Mouse (Mus musculus): ENCODE data around the gene Vti1b.

DNA sequence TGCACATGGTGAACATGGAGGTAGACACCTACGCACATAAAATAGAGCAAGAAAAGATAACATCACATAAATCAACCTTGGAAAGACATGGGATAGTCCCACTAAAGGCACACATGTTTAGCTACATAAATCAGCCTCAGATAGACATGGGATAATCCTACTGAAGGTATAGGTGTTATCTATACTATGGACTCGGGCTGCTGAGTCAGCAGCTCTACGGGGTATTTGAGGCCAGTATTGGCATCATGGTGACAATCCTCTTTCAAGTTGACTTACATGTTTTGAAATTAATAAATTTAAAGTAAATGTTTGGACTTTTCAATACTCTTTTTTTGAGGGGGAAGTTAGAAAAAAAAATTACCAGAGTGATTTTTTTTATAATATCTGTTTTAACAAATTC, 9.6 kb downstream of the Vti1b start:
- TF ChIP-seq CTCF (IDR thresholded peaks at IDR 0.05; ENCODE audit: borderline replicate concordance, control insufficient read depth, extremely low read depth, insufficient read depth, low read length, poor library complexity) (no peak), POLR2A (IDR thresholded peaks at IDR 0.05; ENCODE audit: control insufficient read depth, extremely low read depth, insufficient read depth, low read length, poor library complexity) (no peak)

Data from thymus, adult 2 months (tissue).